Mouse (Mus musculus) urinary bladder, postnatal 10 days (tissue): ENCODE results near the gene Il10rb.
"Not testable (repeated sequence)": the region's sequence is repeated elsewhere in the genome, so short reads cannot be mapped to it uniquely, and the experiment has no call there.

Experiments used
- DNase-seq: peaks from one replicate; pipeline ENCODE4 v3.0.0; 2022; ENCODE audit warnings: low spot score

Il10rb gene

DNA sequence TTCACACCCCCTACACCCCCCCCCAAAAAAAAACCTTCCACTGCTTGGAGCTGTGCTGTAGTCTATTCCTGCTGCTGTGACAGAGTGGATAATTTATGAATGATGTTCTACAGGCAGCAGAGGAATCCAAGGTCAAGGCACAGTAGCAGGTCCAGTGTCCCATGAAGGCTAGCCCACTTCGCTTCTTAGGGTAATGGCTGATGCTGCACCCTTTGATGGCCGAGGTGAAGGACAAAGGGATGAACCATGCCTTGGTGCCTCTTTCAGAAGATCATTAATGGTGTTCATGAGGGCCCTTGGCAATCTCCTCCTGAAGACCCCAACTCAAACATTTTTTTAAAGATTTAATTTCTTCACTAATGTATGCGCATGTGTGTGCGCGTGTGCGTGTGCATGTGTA lies 10.4 kb downstream of the Il10rb start:
- no peak for DNase-seq

DNA sequence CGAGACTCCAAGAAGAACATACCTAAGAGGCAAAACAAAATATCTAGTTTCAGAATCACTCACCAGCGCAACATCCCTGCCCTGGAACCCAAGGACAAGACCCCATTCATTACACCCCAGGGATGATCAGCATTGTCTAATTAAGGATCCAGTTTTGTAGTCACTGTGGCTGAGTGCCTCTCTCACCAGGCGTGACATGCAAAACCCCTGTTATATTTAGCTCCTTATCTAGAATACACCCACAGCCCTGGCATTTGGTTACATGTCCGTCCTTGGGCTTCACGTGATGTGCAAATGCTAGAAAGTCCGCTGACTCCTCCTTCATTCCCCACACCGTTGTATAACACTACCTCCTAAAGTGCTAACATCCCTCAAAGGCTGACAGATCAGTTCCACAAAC lies 11.0 kb downstream of the Il10rb start:
- no peak for DNase-seq

DNA sequence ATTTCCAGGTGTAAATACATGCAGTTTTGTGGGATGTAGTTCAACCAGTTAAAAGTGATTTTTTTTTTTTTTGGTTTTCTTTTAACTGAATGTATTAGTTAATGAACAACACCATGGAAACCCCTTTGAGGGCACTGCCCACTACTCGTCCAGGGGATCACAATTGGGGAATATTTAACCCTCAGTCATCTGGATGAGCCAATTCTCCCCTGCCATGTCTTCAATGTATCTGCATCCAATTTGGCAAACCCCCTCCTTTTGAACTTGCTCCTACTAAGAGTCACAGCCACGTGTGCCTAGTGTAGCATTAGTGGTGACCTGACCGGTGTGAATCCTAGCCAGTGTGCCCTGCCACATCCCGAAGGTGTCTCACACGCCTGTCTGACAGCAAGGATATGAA lies 12.6 kb downstream of the Il10rb start:
- no peak for DNase-seq

DNA sequence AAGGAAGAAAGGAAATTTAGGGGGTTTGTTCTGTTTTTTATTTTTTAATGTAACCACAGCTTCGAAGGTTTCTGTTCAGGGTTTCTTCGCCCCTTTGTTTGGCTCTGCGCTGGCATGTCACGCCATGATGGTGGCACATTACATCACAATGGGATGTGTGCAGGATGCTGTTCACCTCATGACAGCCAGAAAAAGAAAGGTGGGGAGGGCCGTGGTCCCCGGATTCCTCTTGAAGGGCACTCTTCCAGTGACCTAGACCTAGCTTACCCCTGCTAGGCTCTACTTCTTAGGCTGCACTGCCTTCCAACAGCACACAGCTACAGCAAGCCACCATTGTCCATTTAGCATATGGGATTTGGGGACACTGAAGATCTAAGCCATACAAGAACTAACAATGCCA lies 19.9 kb downstream of the Il10rb start:
- DNase-seq: no peak

DNA sequence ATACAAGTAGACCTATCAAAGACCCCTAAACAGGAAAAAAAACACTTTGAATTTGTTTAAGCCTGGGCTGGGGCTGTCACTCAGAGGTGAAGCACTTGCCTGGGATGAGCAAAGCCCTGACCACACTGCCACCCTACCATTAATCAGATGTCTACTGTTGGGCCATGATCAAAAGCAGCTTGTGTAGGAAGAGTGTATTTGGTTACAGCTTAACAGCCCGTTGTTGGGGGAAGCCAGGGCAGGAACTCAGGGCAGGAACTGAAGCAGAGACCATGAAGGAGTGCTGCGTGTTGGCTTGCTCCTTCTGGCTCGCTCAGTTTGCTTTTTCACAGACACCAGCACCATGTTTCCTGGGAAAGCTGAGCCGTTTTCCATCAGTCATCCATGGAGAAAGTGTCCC lies 20.6 kb downstream of the Il10rb start:
- no peak for DNase-seq

DNA sequence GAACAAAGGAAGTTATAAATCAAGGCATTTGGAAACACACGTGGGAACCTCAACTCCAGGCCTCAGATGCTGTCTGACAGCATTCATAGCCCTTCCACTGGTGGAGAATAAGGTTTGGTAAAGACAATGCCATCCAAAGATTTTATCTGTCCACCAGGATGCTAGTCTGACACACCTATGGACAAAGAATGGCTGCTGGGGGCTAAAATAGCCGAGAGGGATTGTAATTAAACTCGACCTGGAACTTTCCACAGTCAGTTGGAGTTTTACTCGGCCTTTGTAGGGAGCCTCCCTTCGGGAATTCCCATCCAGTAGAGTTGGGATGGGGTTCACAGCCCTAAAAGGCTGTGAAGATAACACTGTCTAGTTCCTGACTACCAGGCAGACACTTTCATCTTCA lies 21.5 kb downstream of the Il10rb start:
- DNase-seq: no peak

DNA sequence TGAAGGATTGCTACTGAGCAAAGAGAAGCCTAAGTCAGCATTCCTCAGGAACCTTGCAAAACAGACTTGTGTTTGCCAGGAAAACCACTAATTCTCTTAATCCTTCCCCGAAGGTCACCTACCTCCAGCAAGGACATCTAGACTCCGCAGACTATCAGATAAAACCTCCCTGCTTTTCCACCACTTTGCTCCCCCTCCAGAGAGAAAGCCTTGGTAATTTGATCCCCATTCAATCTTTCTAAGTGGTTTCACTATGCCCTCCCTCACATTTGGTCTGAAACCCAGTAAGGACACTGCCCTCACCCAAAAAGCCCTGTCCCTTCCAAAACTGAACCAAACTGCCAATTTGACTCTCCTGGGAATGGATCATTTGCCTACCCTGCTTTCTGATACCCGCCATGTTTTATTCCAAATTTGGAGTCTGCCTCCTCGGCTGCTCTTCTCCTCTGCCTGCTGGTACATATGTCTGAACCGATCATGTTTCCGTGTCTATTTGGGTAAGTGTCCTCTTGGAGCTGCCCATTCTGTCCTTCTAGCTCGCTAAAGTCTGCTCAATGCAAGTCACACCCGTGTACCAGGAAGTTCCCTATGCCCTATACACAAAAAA lies 22.4 kb downstream of the Il10rb start:
- no peak for DNase-seq

DNA sequence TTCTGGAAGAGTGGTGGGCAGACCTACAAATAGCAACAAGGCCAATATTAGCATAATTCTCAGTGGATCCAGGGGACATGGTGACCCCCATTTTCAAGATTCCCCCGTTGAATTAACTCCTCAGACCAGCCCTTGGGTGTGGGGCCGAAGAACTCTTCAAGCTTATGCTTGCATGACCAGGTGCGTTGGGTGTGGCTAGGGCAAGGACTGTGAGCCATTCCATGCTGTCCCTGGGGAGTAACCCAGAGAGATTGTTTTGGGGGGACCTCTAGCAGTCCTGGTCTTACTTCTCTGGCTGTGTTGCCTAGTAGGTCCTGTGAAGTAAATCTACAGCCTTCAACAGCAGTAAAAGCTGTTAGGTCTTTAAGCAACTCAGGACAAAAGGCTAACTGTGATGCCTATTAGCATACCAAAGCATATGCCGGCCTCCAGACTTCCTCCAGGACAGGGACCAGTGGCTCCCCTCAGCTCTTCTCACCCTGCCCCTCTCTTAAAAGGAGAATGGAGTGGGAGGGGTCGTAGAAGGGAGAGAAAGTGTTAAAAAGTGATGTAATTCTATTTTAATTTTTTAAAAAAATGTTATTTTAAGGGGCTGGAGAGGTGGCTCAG lies 26.9 kb downstream of the Il10rb start:
- no peak for DNase-seq

DNA sequence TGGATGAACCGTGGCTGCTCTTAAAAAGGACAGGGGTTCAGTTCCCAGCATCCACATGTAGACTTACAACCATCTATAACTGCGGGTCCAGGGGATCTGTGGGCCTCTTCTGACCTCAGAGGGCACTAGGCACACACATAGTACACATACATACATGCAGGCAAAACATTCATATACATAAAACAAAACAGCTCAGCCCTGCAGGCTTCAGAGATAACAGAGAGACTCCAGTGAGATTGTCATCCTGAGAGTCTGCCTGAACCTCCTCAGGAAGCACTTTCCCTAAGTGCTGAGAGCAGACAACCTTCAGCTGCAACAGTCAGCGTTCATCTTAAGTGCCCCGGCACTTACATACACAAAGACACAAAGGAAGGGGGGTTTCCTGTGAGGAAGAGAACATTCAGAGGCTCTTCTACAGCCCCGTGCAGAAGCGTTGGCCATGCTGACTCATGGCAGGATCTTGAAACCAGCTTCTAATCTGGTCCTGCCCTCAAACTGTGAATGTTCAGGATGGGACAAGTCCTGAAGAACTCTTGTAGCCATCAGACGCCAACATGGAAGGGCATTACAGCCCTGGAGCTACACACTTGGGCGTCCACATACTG lies 27.5 kb downstream of the Il10rb start:
- no peak for DNase-seq

DNA sequence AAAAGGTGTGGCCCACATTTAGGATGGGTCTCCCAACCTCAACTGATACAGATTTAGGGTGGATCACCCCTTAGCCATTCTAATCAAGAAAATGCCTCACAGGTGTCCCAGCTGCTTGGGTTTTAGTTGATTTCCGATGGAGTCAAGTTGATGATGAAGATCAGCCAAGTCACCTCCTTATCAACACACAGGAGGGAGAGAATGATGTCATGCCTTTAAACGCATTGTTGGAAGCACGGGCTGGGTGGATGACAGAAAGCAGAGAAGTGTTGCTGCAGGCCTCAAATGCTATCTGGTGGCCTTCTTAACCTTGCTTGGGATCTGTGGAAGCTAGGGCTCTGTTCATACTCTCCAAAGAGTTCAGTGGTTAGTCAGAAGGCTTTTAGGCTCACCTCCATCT lies 28.2 kb downstream of the Il10rb start:
- no peak for DNase-seq

DNA sequence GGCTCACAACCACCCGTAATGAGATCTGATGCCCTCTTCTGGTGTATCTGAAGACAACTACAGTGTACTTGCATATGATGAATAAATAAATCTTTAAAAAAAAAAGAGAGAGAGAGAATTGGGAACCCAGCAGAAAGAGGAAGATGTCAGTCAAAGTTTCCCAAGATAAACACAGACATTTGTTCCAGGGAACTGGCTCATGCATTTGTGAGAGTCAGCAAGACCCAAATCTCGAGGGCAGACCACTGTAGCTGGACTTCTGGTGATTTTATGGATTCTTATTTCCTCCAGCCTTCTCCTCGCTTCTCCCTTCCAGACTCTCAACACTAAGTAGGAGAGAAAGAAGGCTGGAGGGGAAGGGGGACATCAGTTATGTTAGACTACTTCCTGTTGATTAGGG lies 32.1 kb downstream of the Il10rb start:
- DNase-seq: no peak

DNA sequence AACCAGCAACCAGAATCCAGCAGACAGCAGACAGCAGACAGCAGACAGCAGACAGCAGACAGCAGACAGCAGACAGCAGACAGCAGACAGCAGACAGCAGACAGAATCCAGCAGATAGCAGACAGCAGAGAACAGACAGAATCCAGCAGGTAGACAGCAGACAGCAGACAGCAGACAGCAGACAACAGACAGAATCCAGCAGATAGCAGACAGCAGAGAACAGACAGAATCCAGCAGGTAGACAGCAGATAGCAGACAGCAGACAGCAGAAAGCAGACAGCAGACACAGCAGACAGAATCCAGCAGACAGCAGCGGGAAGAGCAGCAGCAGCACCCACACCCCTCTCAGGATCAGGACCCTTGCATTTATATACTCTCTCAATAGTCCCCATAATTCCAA lies 32.6 kb downstream of the Il10rb start:
- DNase-seq: not testable (repeated sequence)

DNA sequence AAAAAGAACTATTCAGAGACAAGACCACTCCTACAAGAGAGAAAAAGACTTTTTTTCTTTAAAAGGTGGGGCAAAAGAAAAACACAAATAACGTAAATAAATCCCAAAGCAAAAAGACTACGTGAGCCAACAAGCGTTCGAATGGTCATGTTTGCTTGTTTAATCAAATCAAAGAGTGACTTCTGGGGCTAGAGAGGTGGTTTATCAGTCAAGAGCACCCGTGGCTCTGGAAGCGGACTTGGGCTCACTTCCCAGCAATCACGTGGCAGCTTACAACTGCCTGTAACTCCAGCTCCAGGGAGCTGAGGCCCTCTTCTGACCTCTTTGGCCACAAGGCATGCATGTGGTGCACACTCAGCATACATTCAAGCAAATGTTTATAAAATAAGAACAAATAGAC lies 35.4 kb downstream of the Il10rb start:
- no peak for DNase-seq

DNA sequence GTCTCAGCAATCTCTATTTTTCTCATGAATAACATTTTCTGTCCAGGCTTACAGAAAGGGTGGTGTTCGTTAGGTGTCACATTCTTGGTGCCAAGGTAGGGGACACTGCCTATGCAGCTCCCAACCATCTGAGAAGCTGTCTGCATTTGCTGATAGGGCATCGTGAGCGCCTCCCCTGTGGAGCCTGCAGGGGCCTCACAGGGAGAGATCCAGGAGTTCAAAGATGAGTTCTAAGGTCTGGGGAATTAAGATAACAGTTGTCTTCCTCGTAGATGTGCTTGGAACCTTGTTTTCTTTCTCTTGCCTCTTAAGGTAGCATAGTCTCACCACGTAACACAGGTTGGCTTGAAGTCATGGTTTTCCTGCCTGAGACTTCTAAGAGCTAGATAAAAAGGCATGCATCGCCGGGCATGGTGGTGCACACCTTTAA lies 35.9 kb downstream of the Il10rb start:
- no peak for DNase-seq

DNA sequence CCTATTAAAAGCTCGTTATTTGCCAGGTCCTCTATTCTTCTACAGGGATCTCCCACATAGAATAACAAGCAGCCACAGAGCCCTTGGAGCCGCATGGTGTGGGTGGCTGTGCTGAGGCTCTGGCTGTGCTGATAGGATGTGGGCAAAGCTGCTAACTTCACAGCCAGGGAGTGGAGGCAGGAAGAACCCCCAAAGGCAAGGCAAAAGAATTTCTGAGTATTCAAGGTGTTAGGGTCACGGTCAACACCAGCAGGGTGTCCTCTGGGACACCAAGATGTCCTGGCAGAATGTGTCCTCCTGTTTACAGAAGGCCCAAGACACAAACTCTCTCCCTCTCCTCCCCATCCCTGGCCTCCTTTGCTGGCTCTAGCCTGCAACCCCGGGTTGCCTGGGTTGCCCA lies 36.5 kb downstream of the Il10rb start:
- no peak for DNase-seq

DNA sequence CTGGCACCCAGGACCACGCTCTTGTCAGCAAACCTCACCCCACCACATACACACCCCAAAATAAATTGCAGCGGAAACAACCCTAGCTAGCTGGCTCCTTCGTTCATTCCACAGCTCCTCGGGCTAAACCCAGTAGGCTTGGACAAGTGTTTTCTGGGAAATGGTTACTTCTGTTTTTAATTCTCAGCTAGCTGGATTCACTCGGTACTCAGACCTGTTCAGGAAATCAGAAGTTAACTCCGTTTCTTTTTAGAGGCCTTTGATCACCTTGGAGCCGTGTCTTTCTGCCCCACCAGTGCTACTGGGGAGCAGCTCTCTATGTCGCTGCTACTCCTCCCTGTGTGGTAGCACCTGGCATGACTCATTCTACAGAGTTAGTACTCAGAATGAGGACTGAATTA lies 37.2 kb downstream of the Il10rb start:
- no peak for DNase-seq

DNA sequence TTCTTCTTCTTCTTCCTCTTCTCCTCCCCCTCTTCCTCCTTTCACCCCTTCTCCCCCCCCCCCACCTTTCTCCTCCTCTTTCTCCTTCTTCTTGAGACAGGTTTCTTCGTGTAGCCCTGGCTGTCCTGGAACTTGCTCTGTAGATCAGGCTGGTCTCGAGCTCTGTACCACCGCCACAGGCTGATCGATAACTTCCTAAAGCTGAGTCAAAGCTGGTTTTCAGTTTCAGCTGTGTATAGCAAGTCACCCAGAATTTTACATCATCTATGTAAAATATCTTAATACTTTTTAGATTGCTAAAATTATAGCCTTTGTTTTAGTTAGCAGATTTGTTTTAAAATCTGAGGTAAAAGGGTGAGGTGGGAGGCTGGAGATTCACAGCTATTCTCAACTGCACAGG lies 38.9 kb downstream of the Il10rb start:
- no peak for DNase-seq

DNA sequence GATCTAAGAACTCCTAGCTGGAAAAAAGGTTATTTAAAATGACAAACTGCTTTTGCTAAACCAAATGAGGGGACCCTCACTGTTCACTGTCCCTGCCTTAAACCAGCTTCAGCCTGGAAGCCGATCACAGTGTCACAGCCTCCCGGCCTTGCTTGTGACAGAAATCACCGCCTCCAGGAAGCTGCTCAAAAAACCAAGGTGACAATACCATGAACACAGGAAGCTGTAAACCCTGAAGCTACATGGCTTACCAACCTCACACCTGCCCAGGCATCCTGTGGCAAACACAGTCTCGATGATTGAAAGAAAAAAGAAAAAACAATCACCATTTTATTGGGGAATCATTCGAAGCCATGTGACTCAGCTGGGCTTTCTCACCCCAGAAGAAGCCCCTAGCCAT lies 39.6 kb downstream of the Il10rb start:
- no peak for DNase-seq

DNA sequence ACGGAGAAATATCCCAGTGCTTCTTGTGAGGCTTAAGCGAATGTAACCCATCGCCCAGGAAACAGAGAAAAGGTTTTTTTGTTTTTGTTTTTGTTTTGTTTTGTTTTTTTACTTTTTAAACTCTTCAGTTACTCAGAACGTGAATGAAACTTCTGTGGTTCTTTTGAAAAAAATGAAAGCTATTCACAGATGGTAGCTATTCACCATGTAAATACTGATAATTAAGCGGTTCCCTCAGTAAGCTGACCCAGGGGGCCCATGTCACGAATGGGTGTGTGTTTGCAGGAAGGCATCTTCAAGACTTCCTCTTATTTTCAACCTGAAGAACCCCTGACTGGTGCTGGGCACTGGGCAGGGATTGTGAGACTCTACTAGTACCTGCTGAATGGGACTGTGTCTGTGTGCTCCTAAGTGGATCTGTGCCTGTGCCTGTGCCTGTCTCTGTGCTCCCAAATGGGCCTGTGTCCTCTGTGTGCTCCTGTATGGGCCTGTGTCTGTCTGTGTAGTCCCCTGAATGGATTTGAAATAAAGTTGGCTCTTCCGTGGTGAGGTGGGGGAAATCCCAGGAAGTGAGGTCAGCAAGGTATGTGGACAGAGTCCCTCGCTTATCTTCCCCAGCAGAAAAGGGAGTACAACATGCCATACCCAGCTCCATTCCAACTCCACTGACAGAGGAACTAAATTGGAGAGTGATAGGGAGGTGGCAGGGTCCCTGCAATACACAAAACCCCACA lies 41.0 kb downstream of the Il10rb start:
- no peak for DNase-seq

DNA sequence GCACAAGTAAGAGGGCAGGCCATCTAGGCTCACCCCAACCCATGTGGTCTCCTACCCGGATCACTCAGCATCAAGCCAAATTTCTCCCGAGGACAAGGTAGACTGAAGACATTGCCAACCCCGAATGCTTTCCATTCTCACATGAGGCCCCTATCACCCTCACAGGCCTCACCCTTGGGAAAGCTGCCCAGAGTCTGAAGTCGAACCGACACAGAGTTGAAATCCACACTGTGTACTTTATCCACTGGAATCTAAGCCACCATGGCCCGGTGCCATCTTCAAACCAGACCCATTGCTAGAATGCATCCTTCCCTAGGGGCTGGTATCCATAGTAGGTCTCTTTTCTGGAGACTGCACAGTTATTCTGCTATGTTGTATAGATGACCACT lies 41.5 kb downstream of the Il10rb start:
- no peak for DNase-seq

DNA sequence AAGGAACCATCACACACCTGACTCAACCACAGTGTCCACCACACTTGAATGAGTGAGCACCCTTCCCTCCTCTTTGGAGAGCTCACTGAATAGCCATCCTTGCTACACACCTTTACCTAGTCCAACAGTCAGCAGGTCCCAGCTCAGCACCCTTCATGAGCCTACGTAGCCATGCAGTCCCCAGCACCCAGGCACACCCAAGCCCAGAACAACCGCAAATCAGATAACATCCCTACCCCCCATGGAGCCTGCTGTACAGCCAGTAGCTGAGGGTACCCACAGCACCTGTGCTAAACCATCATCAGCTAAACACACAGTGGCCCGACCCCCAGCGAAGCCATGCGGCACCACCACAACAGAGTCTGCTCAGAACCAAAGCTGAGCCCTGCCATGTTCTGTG lies 42.1 kb downstream of the Il10rb start:
- DNase-seq: no peak

DNA sequence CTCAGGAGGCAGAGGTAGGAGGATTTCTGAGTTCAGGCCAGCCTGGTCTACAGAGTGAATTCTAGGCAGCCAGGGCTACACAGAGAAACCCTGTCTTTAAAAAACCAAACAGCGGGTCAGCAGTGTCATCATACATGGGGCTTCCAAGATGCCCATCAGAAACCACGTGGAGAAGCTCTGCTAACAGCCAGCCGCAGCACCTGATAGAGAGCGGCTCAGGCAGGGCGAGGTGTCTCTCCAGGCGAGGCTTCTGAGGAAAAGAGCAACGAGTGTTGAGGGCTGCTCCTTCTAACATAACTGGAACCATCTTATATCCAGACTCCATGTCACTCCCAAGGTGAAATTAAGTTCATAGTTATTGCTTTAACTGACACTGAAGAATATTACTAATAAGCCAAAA lies 42.9 kb downstream of the Il10rb start:
- DNase-seq: no peak
